Mouse (Mus musculus) intestine, embryonic 15.5 days (tissue): ENCODE data around the gene Ppp2r5d. TPM values are rescaled to one million over a fixed set of nuclear protein-coding genes. Genes with fewer than 3 reads are reported as not detected.

ENCODE experiments used
- ATAC-seq: fragments of 200-750 bp; cut with Nextera tagmentation; 2 replicates; pipeline ENCODE4 v1.8.0; 2017; ENCODE audit warnings: moderate TSS enrichment, moderate library complexity
- H3K27ac ChIP-seq: fragments of 300-500 bp; sonication (generic); 2 replicates; pipeline ENCODE4 v1.5.1; 2015; ENCODE audit warnings: mild to moderate bottlenecking, inconsistent platforms
- H3K27me3 ChIP-seq: fragments of 300-500 bp; sonication (generic); replicated peaks from 2 replicates; pipeline ENCODE4 v1.6.1; 2015; ENCODE audit warnings: inconsistent platforms
- H3K36me3 ChIP-seq: fragments of 300-500 bp; sonication (generic); 2 replicates; pipeline ENCODE4 v1.6.1; 2015; ENCODE audit warnings: inconsistent platforms
- H3K4me1 ChIP-seq: fragments of 300-500 bp; sonication (generic); replicated peaks from 2 replicates; pipeline ENCODE4 v1.6.1; 2015; ENCODE audit warnings: inconsistent platforms
- H3K4me2 ChIP-seq: fragments of 300-500 bp; sonication (generic); replicated peaks from 2 replicates; pipeline ENCODE4 v1.6.1; 2015; ENCODE audit warnings: mild to moderate bottlenecking, inconsistent platforms
- H3K4me3 ChIP-seq: fragments of 300-500 bp; sonication (generic); replicated peaks from 2 replicates; pipeline ENCODE4 v1.5.1; 2015; ENCODE audit warnings: inconsistent platforms
- H3K9ac ChIP-seq: fragments of 300-500 bp; sonication (generic); 2 replicates; pipeline ENCODE4 v1.6.1; 2015; ENCODE audit warnings: inconsistent platforms
- H3K9me3 ChIP-seq: fragments of 300-500 bp; sonication (generic); 2 replicates; pipeline ENCODE4 v1.6.1; 2016; ENCODE audit warnings: inconsistent platforms
- WGBS: fragments of 180-500 bp; shearing (Covaris S2); methylation state at CpG from one replicate; pipeline ENCODE4 v1.1.7; 2015; 5-methylcytosine and 5-hydroxymethylcytosine counted together
- polyA plus RNA-seq: library from polyadenylated mRNA; unstranded; fragments of >200 nt; fragmentation: Nextera tagmentation; extraction: Ambion mirVana; gene quantifications from 2 replicates; pipeline ENCODE4 v1.2.1, GENCODE M21; 2015

The Ppp2r5d gene
- polyA plus RNA-seq = 71.8 and 79.9 TPM in 2 replicates

- Histone ChIP-seq H3K9ac (peak within 1 kb of the TSS; percentile 87), H3K27me3 (no peaks in the 10 kb centered on the region), H3K4me2 (peak within 1 kb of the TSS; percentile 78), H3K9me3 (no peaks in the 10 kb centered on the region), H3K27ac (peak within 1 kb of the TSS; percentile 96), H3K4me1 (peaks cover 32% of the 10 kb centered on the region), H3K4me3 (peak within 1 kb of the TSS; percentile 90), H3K36me3 (no peaks in the 10 kb centered on the region)
- under 1% methylated on average over 48 of the region's 48 CpGs for WGBS
- peak; percentile 97 for ATAC-seq
Observed at GRCm38 (mm10) chr17:46704887-46705835, at the start of gene Ppp2r5d. Ppp2r5d (minus strand) TSS chr17:46705111.

GRCm38 (mm10) chr17:46751794-46752556, 47.1 kb upstream of the Ppp2r5d start, which contains the start of gene Cnpy3:
Cnpy3 (minus strand) TSS chr17:46752214.
- Histone ChIP-seq H3K27ac (peak within 1 kb of the TSS; percentile 85), H3K36me3 (0 out of 2 replicates have a peak, but pooled peaks cover 3% of the 10 kb centered on the region), H3K4me3 (peak within 1 kb of the TSS; percentile 89), H3K9ac (peak within 1 kb of the TSS; percentile 71), H3K4me2 (peak within 1 kb of the TSS; percentile 74), H3K4me1 (peaks cover 9% of the 10 kb centered on the region; the same call in 1 of the 2 replicates), H3K9me3 (no peaks in the 10 kb centered on the region), H3K27me3 (no peaks in the 10 kb centered on the region)
- under 1% methylated on average over 58 of the region's 58 CpGs for WGBS
- ATAC-seq = peak; percentile 99

GRCm38 (mm10) chr17:46751056-46751793, 46.3 kb upstream of the Ppp2r5d start:
- Histone ChIP-seq H3K4me3 (peak overlapping the region; percentile 89), H3K4me1 (peaks cover 9% of the 10 kb centered on the region; the same call in 1 of the 2 replicates), H3K27me3 (no peaks in the 10 kb centered on the region), H3K27ac (peak overlapping the region; percentile 85), H3K9ac (peak overlapping the region; percentile 71), H3K36me3 (0 out of 2 replicates have a peak, but pooled peaks cover 3% of the 10 kb centered on the region), H3K4me2 (peak overlapping the region; percentile 74), H3K9me3 (no peaks in the 10 kb centered on the region)
- ATAC-seq = no peak
- 15% methylated on average over 16 of the region's 16 CpGs for WGBS

- ATAC-seq = no peak
- H3K4me1 ChIP-seq = peaks cover 9% of the 10 kb centered on the region; the same call in 1 of the 2 replicates
- peak overlapping the region; percentile 71 for H3K9ac ChIP-seq
- peak overlapping the region; percentile 74 for H3K4me2 ChIP-seq
- H3K36me3 ChIP-seq = 0 out of 2 replicates have a peak, but pooled peaks cover 3% of the 10 kb centered on the region
- H3K27me3 ChIP-seq = no peaks in the 10 kb centered on the region
- peak overlapping the region; percentile 89; the same call in 1 of the 2 replicates for H3K4me3 ChIP-seq
- no peak overlapping the region for H3K27ac ChIP-seq
- WGBS = 91% methylated on average over 4 of the region's 4 CpGs
- no peaks in the 10 kb centered on the region for H3K9me3 ChIP-seq
Observed at GRCm38 (mm10) chr17:46750580-46750979, 45.7 kb upstream of the Ppp2r5d start.

GRCm38 (mm10) chr17:46749282-46749681, 44.4 kb upstream of the Ppp2r5d start:
- no peak overlapping the region for H3K4me3 ChIP-seq
- 0 out of 2 replicates have a peak, but pooled peaks cover 3% of the 10 kb centered on the region for H3K36me3 ChIP-seq
- no peak overlapping the region for H3K9ac ChIP-seq
- H3K27ac ChIP-seq = no peak overlapping the region
- WGBS = 81% methylated on average over 5 of the region's 5 CpGs
- no peak for ATAC-seq
- no peak overlapping the region for H3K4me2 ChIP-seq
- H3K27me3 ChIP-seq = no peaks in the 10 kb centered on the region
- peaks cover 9% of the 10 kb centered on the region; the same call in 1 of the 2 replicates for H3K4me1 ChIP-seq
- H3K9me3 ChIP-seq = no peaks in the 10 kb centered on the region

- Histone ChIP-seq H3K4me1 (peaks cover 9% of the 10 kb centered on the region; the same call in 1 of the 2 replicates), H3K27me3 (no peaks in the 10 kb centered on the region), H3K36me3 (peaks cover 10% of the 10 kb centered on the region; the same call in 1 of the 2 replicates), H3K9ac (no peak overlapping the region), H3K4me3 (no peak overlapping the region), H3K4me2 (no peak overlapping the region), H3K27ac (no peak overlapping the region), H3K9me3 (no peaks in the 10 kb centered on the region)
- no peak for ATAC-seq
- WGBS = 71% methylated on average over 2 of the region's 2 CpGs
Observed at GRCm38 (mm10) chr17:46747806-46748205, 42.9 kb upstream of the Ppp2r5d start.

GRCm38 (mm10) chr17:46747234-46747633, 42.3 kb upstream of the Ppp2r5d start:
- H3K9me3 ChIP-seq = no peaks in the 10 kb centered on the region
- ATAC-seq = no peak
- H3K36me3 ChIP-seq = peaks cover 11% of the 10 kb centered on the region; the same call in 1 of the 2 replicates
- H3K27me3 ChIP-seq = no peaks in the 10 kb centered on the region
- peaks cover 9% of the 10 kb centered on the region; the same call in 1 of the 2 replicates for H3K4me1 ChIP-seq
- no peak overlapping the region for H3K9ac ChIP-seq
- no peak overlapping the region for H3K27ac ChIP-seq
- H3K4me2 ChIP-seq = no peak overlapping the region
- 85% methylated on average over 8 of the region's 8 CpGs for WGBS
- H3K4me3 ChIP-seq = no peak overlapping the region

- peaks cover 12% of the 10 kb centered on the region; the same call in 1 of the 2 replicates for H3K36me3 ChIP-seq
- no peaks in the 10 kb centered on the region for H3K9me3 ChIP-seq
- H3K4me3 ChIP-seq = no peak overlapping the region
- ATAC-seq = no peak
- H3K4me2 ChIP-seq = no peak overlapping the region
- H3K27me3 ChIP-seq = no peaks in the 10 kb centered on the region
- no peak overlapping the region for H3K9ac ChIP-seq
- H3K4me1 ChIP-seq = 0 out of 2 replicates have a peak, but pooled peaks cover 3% of the 10 kb centered on the region
- 87% methylated on average over 2 of the region's 2 CpGs for WGBS
- H3K27ac ChIP-seq = no peak overlapping the region
Observed at GRCm38 (mm10) chr17:46745506-46745905, 40.6 kb upstream of the Ppp2r5d start.

GRCm38 (mm10) chr17:46742986-46743385, 38.1 kb upstream of the Ppp2r5d start:
- H3K4me3 ChIP-seq = no peak overlapping the region
- ATAC-seq = no peak
- 85% methylated on average over 9 of the region's 9 CpGs for WGBS

GRCm38 (mm10) chr17:46741305-46741704, 36.4 kb upstream of the Ppp2r5d start:
- no peak overlapping the region for H3K9ac ChIP-seq
- H3K27ac ChIP-seq = no peak overlapping the region
- no peaks in the 10 kb centered on the region for H3K9me3 ChIP-seq
- no peaks in the 10 kb centered on the region for H3K27me3 ChIP-seq
- no peak overlapping the region for H3K4me2 ChIP-seq
- peaks cover 9% of the 10 kb centered on the region; the same call in 1 of the 2 replicates for H3K36me3 ChIP-seq
- WGBS = 91% methylated on average over 6 of the region's 6 CpGs
- H3K4me1 ChIP-seq = no peaks in the 10 kb centered on the region
- H3K4me3 ChIP-seq = no peak overlapping the region
- no peak for ATAC-seq

More at GRCm38 (mm10) chr17:46742986-46743385, 38.1 kb upstream of the Ppp2r5d start:
- H3K4me2 ChIP-seq = no peak overlapping the region
- H3K9ac ChIP-seq = no peak overlapping the region
- no peaks in the 10 kb centered on the region for H3K9me3 ChIP-seq
- H3K27ac ChIP-seq = no peak overlapping the region
- no peaks in the 10 kb centered on the region for H3K4me1 ChIP-seq
- H3K36me3 ChIP-seq = peaks cover 12% of the 10 kb centered on the region; the same call in 1 of the 2 replicates
- H3K27me3 ChIP-seq = no peaks in the 10 kb centered on the region

- Histone ChIP-seq H3K4me1 (no peaks in the 10 kb centered on the region), H3K9ac (no peak overlapping the region), H3K4me2 (no peak overlapping the region), H3K9me3 (no peaks in the 10 kb centered on the region), H3K27ac (no peak overlapping the region), H3K4me3 (no peak overlapping the region), H3K36me3 (no peaks in the 10 kb centered on the region), H3K27me3 (no peaks in the 10 kb centered on the region)
- no peak for ATAC-seq
- WGBS = 63% methylated on average over 9 of the region's 10 CpGs
Observed at GRCm38 (mm10) chr17:46736160-46736559, 31.2 kb upstream of the Ppp2r5d start.
